Mouse (Mus musculus): ENCODE results near the gene Syngr3.

DNA sequence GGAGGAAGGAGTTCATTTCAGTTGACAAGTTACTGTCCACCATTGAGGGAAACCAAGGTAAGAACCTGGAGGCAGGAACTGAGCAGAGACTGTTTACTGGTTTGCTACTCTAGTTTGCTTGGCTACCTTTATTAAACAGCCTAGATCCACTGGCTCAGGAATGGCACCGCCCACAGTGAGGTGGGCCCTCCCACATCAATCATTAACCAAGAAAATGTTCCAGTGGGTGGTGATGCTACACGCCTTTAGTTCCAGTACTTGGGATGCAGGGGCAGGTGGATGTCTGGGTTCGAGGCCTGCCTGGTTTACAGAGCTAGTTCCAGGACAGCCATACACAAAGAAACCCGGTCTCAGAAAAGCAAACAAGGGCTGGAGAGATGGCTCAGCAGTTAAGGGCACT lies 48.5 kb upstream of the Syngr3 start:
- TF ChIP-seq CHD2 (IDR thresholded peaks at IDR 0.05; ENCODE audit: low read depth, low read length) (no peak), HCFC1 (IDR thresholded peaks at IDR 0.05; ENCODE audit: borderline replicate concordance, insufficient read depth, low read length) (no peak), MAFK (IDR thresholded peaks at IDR 0.05; ENCODE audit: insufficient read depth, low read depth, low read length) (no peak), ZC3H11A (IDR thresholded peaks at IDR 0.05; ENCODE audit: borderline replicate concordance, low read depth, low read length) (no peak), ZNF384 (IDR thresholded peaks at IDR 0.05; ENCODE audit: low read depth, low read length) (no peak)
